Mouse (Mus musculus) heart, adult 11 months (tissue): ENCODE data around the gene Gm28051.

Source experiments
- DNase-seq: peaks from one replicate; pipeline ENCODE4 v3.0.0; 2022

Gene Gm28051

DNA sequence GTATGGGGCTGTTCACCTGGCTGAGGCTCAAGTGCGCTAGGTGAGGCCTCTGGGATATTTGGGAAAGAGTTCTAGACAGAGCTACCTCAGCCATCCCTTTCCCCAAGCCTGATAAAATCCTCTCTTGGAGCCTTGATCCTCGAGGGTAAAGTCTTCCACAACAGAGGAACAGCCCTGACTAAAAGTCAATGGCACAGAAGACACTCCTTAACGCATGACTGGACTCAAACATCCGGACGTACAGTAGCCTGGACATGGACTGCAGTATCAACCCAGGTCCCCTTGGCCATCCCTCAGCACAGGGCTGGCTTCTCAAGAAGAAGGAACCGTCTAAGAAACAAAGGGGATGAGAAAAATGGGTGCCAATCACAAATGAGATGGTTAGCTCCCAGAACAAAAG, 74.1 kb downstream of the Gm28051 start:
- no peak for DNase-seq

DNA sequence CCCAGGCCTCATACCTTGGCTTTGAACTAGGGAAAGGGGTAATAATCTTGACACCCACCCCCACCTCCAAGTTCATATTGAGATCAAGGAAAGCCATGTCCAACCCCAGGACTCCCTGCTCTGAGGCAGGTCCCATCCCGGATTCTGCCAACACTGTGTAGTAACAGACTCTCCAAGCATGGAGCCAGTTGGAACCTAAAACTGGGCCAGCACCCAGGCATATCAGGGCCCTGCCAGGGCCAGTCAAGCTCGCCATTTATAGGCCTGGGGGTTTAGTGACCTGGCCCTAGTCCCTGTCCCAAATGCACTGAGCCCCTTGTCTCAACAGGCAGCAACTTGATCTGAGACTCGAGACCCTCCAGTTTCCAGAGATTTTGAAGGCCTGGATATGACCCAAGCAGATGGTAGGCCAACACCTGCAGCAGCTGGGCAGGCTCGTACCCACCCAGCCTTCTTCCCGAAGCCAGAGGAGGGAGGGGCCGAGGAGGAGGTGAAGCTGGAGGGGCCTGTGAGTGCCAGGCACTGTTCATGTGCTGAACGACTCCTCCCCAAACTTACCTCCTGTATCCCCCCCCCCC, 74.8 kb downstream of the Gm28051 start:
- DNase-seq: peak; percentile 92

DNA sequence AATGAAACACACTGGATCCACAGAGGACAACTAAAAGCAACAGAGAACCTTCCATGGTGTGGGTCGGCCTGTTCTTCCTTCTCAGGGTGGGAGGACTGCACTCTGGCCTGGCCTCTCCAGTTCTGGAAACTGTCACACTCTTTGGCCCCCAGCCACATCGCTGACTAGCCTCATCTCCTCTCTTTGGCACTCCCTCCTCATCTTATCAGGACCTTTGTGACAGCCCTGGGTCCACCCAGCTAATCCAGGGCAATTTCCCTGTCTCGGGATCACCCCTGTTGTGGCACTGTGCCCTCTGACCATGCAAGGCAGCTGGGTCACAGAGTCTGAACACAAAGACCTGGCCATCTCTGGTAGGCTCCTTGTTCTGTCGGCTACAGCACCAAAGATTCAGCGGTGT, 75.5 kb downstream of the Gm28051 start:
- peak; percentile 97 for DNase-seq

DNA sequence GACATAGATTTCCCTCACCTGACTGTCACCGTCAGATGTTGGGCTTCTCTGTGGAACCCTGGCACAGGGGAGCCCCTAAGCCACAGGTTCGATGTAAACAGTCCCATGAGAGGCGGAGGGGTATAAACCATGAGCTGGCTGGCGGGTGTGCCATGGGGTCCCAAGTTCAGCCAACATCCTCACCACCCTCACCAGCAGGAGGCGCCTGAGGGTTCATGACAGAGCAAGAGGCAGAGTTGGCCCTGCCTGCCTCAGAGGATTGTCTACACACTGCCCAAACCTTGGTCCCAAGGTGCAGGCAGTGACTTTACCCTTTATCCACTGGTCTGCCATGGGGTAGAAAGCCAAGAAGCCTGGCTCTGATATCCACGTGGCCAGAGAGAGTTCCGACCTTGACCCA, 76.0 kb downstream of the Gm28051 start:
- DNase-seq: no peak

DNA sequence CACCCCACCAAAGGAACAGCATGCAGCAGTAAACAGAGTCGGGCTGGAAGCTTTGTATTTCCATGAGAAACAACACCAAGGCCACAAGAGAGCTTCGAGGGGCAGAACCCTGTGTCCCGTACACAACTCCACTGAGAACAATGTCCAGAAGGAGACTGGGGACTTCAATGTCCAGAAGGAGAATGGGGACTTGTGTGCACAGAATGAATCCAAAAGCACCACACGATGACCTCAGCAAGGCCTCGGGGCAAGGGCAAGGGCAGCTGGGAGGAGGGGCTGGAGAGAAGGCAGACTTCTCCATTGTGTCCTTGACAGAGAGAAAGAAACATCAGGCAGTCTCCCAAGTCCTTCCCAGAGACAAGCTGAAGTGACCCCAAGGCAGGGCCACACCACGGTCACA, 78.7 kb downstream of the Gm28051 start:
- DNase-seq: no peak

DNA sequence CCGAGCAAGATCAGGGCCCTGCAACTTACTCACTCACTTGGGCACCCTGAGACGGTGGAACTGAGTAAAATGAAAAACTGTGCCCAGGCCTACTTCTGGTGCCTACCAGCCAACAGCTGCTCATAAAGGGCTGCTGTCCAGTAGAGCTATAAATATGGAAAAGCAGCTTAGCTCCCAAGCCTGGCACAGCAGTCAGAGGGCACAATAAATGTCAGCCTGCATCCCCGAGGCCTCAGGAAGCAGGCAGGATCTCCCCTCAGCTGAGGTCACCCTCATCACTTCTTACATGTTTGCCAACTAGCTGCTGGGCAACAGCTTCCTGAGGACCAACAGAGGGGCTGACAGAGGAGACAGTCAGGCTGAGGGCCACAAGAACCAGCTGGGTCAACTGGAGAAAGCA, 80.5 kb downstream of the Gm28051 start:
- no peak for DNase-seq

DNA sequence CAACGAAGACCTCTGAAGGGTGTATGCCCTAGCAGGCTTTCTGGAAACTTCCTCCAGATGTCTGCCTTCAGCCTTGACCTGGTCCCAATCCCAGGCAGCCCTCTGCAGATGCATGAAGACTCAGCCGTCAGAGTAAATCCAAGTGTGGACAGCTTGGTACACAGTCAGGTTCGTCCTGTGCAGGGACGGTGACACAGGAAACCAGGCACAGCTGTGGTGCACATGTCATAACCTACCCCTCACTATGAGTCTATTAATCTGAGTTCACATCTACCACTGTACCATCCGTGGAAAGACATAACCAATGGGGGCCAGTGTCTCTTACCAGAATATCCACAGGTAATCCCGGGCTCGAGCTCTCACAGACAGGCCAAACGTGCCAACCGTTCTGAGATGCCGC, 83.0 kb downstream of the Gm28051 start:
- DNase-seq: no peak

DNA sequence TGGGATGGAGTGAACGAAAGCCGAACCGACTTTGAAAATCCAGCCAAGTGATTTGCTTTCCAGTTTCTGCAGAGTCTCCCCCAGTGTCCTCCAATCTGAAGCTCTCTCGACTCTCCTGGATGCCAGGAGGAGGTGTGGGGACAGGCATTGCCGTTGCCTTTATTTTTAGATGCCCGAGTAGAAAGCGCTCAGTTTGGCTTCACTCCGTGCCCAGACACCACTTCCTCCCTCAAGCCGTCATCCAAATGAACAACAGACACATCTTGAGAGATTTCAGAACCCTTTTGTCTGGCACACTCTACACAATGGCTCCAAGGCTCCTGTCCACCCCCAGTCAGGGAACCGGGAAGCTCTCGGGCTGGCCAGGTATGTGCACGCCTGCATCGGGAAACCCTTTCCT, 83.4 kb downstream of the Gm28051 start:
- peak; percentile 92 for DNase-seq

DNA sequence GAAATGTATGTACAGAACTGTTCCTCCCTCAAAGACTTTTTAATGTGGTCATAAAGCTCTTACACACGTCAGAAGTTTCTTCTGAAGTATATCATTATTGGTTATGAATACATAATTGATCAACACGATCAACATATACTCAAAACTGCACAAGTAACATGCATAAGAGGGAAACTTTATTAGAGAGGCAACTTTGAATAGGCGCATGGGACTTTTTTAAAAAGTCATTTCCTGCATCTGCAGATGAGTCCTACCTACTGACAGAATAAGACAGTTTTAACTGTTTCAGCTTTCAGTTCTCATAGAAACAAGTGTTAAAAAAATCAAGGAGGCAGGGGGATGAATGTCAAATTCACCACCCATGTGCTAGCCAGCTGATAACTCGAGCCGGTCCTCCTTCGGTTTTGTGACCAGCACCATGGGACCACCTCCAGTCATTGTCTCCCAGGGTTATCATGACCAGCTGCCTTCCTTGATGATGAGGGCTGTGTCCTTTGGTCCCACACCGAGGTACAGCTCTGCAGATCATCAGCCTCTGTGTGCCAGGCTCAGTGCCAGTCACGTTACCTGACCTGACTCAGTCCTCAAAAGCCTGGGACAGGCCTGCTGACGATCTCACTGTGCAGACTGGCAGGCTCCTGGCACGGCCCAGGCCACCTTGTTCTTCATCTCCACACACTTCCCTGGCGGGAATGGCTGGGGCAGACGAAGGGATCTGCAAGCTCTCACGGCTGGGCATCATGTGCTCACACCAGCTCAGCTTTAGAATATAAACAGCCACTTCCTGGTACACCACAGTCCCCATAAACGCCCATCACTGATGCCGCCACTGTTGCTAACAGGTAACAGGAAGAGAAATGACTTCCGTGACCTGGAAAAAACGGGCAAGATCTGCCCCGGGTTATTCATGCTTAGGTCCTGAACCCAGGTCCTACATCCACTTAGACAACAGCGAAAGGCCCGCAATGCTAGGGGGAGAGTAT, 84.4 kb downstream of the Gm28051 start:
- peak; percentile 98 for DNase-seq

DNA sequence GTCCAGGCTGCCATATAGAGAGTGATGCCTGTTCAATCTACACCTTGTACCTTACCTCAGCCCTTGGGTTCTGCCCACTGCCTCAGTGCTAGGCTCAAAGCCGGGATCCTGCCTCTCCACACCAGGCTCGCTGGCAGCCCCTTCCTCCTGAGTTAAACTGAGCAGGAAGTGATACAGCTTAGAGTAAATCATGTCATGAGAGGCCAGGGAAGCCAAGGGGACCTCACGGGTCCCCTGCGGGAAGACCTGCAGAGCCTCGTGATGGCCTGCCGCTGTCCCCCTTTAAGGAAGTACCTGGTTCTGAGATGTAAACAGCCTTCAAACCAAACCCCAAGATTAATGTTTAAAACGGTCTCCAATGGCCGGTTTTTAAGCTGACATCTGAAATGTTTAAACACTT, 85.4 kb downstream of the Gm28051 start:
- no peak for DNase-seq

DNA sequence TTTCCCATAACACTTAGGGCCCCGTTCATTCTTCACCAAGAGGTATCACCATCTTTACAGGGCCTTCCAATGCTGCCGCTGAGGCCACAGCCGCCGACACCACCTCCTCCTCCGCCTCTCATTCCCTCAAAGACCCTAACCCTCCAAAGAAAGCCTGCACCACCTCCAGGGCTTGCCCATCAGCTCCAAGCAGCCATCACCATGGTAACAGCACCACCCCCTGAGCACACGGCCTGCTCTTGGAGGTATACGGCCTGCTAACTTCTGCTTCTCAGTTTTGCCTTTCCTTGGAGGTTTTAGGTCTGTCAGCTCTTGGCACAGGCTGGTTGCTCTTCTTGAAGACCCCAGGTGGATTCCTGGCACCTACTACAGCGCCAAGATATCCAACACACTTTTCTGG, 86.7 kb downstream of the Gm28051 start:
- DNase-seq: no peak
